Mouse (Mus musculus): ENCODE data around the gene Fbxl18. TPM values are rescaled to one million over a fixed set of nuclear protein-coding genes. Genes with fewer than 3 reads are reported as not detected.
A peak's percentile ranks its signal among the peaks of the same experiment; 100 is the strongest.

Gene Fbxl18
- polyA plus RNA-seq, 1 experiment from 2014 or later, result 10.3 TPM

DNA sequence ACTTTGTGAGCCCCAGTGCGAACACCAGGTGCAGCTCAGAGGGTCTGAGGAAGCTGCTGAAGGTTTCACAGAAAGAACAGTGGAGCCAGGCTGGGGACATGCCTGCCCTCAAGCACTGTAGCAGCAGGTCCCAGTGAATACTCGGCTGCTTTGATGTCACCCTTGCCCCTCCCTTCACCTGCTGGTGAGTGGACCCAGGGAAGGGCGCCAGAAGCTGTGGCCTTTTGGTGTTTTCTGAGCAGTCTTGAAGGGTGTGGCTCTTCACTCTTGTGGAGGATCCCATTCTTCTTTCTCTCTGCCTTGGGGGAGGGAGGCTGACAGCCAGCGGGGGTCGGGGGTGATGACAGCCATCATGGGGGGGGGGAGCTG is 43.6 kb downstream of the Fbxl18 start:
- Histone ChIP-seq H3K27me3 (replicated peaks; ENCODE audit: control insufficient read depth, insufficient read depth, low read length) (no peaks in the 10 kb centered on the region), H3K9ac (ENCODE audit: low read length) (no peak overlapping the region), H3K4me3 (ENCODE audit: low read depth, low read length) (no peak overlapping the region), H3K27ac (ENCODE audit: low read depth) (no peak overlapping the region), H3K4me2 (ENCODE audit: low read length) (no peak overlapping the region), H3K36me3 (ENCODE audit: control insufficient read depth, insufficient read depth, low read length) (no peaks in the 10 kb centered on the region), H3K4me1 (replicated peaks; ENCODE audit: control insufficient read depth, insufficient read depth, low read length) (no peaks in the 10 kb centered on the region), H3K9me3 (ENCODE audit: control insufficient read depth, low read length) (no peaks in the 10 kb centered on the region)
- ATAC-seq (replicated peaks; ENCODE audit: low FRiP score, low TSS enrichment, low read depth) (no peak), DNase-seq (ENCODE audit: low spot score) (no peak)
- WGBS, result 54% methylated on average over 5 of the region's 5 CpGs

DNA sequence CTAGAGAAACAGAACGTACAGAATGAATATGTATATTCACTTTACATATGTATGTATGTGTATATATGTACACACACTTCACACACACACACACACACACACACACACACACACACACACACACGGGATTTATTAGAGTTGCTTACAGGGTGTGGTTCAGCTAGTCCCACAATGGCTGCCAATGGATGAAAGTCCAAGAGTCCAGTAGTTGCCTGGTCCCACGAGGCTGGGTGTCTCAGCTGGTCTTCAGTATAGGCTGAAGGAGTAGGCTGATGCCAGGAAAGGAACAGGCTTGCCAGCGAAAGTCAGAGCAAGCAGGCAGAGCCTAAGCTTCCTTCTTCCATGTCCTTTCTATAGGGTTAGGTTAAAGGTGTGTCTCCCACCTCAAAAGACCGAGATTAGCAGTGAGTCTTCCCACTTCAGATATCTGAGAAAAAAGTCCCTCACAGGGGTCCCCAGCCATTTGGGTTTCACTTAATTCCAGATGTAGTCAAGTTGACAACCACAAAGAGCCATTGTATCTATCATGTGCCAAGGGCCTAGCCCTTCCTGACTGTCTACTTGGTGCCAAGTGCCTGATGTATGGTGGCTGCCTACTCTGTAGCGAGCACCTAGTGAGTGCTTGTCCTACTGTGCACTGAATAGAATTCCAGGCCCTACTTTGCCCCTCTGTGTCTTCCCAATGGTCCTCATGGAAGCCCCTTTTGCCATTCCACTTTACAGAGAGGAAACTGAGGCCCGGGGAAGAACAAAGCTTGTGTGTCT is 44.1 kb downstream of the Fbxl18 start:
- WGBS, result 78% methylated on average over 7 of the region's 7 CpGs
- Histone ChIP-seq H3K36me3 (ENCODE audit: control insufficient read depth, insufficient read depth, low read length) (no peaks in the 10 kb centered on the region), H3K27me3 (replicated peaks; ENCODE audit: control insufficient read depth, insufficient read depth, low read length) (no peaks in the 10 kb centered on the region), H3K27ac (ENCODE audit: low read depth) (no peak overlapping the region), H3K9me3 (ENCODE audit: control insufficient read depth, low read length) (no peaks in the 10 kb centered on the region), H3K4me3 (ENCODE audit: low read depth, low read length) (no peak overlapping the region), H3K9ac (ENCODE audit: low read length) (no peak overlapping the region), H3K4me1 (replicated peaks; ENCODE audit: control insufficient read depth, insufficient read depth, low read length) (no peaks in the 10 kb centered on the region), H3K4me2 (ENCODE audit: low read length) (no peak overlapping the region)
- DNase-seq (ENCODE audit: low spot score) (no peak), ATAC-seq (replicated peaks; ENCODE audit: low FRiP score, low TSS enrichment, low read depth) (no peak)

DNA sequence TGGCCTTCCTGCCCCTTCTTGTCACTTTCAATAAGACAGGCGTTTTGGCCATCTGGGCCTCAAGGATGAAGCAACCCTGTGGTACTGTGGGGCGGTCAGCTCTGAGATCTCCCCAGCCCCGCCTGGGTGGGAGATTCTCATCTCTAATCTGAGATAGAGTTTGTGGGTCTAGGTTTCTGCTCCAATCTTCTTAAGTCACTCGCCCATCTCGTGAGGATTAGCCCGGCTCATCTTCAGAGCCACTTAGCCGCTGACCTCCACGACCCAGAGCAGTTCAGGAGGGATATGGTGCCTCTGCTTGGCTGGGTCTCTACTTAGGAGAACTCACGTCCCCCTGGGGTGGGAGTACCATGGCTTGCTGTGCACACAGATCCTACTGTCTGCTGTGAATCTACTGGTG is 44.7 kb downstream of the Fbxl18 start:
- ATAC-seq (replicated peaks; ENCODE audit: low FRiP score, low TSS enrichment, low read depth), result no peak
- no peaks in the 10 kb centered on the region for H3K4me1 ChIP-seq (replicated peaks; ENCODE audit: control insufficient read depth, insufficient read depth, low read length)
- no peaks in the 10 kb centered on the region for H3K9me3 ChIP-seq (ENCODE audit: control insufficient read depth, low read length)
- H3K36me3 ChIP-seq (ENCODE audit: control insufficient read depth, insufficient read depth, low read length), result no peaks in the 10 kb centered on the region
- H3K9ac ChIP-seq (ENCODE audit: low read length), result no peak overlapping the region
- DNase-seq (ENCODE audit: low spot score), result no peak
- no peak overlapping the region for H3K4me2 ChIP-seq (ENCODE audit: low read length)
- 65% methylated on average over 9 of the region's 9 CpGs for WGBS
- no peak overlapping the region for H3K27ac ChIP-seq (ENCODE audit: low read depth)
- H3K27me3 ChIP-seq (replicated peaks; ENCODE audit: control insufficient read depth, insufficient read depth, low read length), result no peaks in the 10 kb centered on the region
- no peak overlapping the region for H3K4me3 ChIP-seq (ENCODE audit: low read depth, low read length)

DNA sequence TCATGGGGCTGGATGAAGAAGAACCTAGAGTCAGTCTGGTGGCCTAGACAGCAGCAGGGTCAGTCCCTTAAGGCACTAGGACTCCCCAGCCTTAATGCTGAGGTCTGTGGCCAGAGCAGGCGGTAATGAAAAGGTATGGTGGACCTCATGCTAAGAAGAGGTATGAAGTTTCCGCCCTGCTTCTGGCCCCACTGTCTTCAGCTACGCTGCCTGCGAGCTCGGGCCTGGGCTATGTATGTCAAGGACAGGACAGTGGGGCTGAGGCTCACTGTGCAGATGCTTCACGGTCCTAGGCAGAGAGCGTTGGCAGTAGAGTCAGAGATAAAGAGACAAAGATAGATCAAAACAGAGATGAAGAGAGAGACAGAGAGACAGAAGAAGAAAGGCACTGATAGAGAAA is 46.3 kb downstream of the Fbxl18 start:
- Histone ChIP-seq H3K36me3 (ENCODE audit: control insufficient read depth, insufficient read depth, low read length) (no peaks in the 10 kb centered on the region), H3K27me3 (replicated peaks; ENCODE audit: control insufficient read depth, insufficient read depth, low read length) (no peaks in the 10 kb centered on the region), H3K9ac (ENCODE audit: low read length) (no peak overlapping the region), H3K9me3 (ENCODE audit: control insufficient read depth, low read length) (no peaks in the 10 kb centered on the region), H3K4me2 (ENCODE audit: low read length) (no peak overlapping the region), H3K4me1 (replicated peaks; ENCODE audit: control insufficient read depth, insufficient read depth, low read length) (no peaks in the 10 kb centered on the region), H3K4me3 (ENCODE audit: low read depth, low read length) (no peak overlapping the region), H3K27ac (ENCODE audit: low read depth) (no peak overlapping the region)
- ATAC-seq (replicated peaks; ENCODE audit: low FRiP score, low TSS enrichment, low read depth) (no peak), DNase-seq (ENCODE audit: low spot score) (no peak)
- 95% methylated on average over 7 of the region's 7 CpGs for WGBS

DNA sequence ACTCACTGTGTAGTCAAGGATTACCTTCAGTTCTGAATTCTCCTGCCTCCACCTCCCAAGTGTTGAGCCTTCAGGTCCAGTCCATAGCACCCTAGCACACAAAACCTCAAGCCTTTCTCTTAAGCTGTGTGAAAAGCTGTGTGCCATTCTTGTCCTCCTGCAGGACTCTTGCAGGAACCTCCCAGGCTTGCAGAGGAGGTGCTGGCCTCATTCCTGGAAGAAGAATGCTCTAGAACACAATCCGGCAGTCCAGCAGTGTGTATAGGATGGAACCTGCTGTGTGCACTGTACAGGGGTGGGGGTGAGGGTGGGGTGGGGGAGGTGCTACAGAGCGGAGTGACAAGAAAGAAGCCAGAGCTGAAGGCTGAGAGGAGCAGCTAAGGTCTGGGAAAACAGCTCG is 47.1 kb downstream of the Fbxl18 start:
- H3K4me1 ChIP-seq (replicated peaks; ENCODE audit: control insufficient read depth, insufficient read depth, low read length), result no peaks in the 10 kb centered on the region
- ATAC-seq (replicated peaks; ENCODE audit: low FRiP score, low TSS enrichment, low read depth), result no peak
- H3K27ac ChIP-seq (ENCODE audit: low read depth), result no peak overlapping the region
- H3K36me3 ChIP-seq (ENCODE audit: control insufficient read depth, insufficient read depth, low read length), result no peaks in the 10 kb centered on the region
- no peaks in the 10 kb centered on the region for H3K27me3 ChIP-seq (replicated peaks; ENCODE audit: control insufficient read depth, insufficient read depth, low read length)
- no peaks in the 10 kb centered on the region for H3K9me3 ChIP-seq (ENCODE audit: control insufficient read depth, low read length)
- no peak overlapping the region for H3K4me3 ChIP-seq (ENCODE audit: low read depth, low read length)
- no peak overlapping the region for H3K9ac ChIP-seq (ENCODE audit: low read length)
- WGBS, result 43% methylated on average over 3 of the region's 3 CpGs
- H3K4me2 ChIP-seq (ENCODE audit: low read length), result no peak overlapping the region
- DNase-seq (ENCODE audit: low spot score), result no peak

GRCm38 (mm10) chr5:142844467-142844866 is 50.8 kb downstream of the Fbxl18 start:
- no peak overlapping the region for H3K4me3 ChIP-seq (ENCODE audit: low read depth, low read length)
- no peak overlapping the region for H3K4me2 ChIP-seq (ENCODE audit: low read length)
- H3K36me3 ChIP-seq (ENCODE audit: control insufficient read depth, insufficient read depth, low read length), result no peaks in the 10 kb centered on the region
- 64% methylated on average over 8 of the region's 8 CpGs for WGBS
- H3K9ac ChIP-seq (ENCODE audit: low read length), result no peak overlapping the region
- no peaks in the 10 kb centered on the region for H3K4me1 ChIP-seq (replicated peaks; ENCODE audit: control insufficient read depth, insufficient read depth, low read length)
- no peak for DNase-seq (ENCODE audit: low spot score)
- no peak for ATAC-seq (replicated peaks; ENCODE audit: low FRiP score, low TSS enrichment, low read depth)
- H3K27me3 ChIP-seq (replicated peaks; ENCODE audit: control insufficient read depth, insufficient read depth, low read length), result no peaks in the 10 kb centered on the region
- H3K9me3 ChIP-seq (ENCODE audit: control insufficient read depth, low read length), result no peaks in the 10 kb centered on the region
- H3K27ac ChIP-seq (ENCODE audit: low read depth), result no peak overlapping the region

GRCm38 (mm10) chr5:142842137-142842642 is 53.0 kb downstream of the Fbxl18 start:
- no peak overlapping the region for H3K27ac ChIP-seq (ENCODE audit: low read depth)
- H3K4me1 ChIP-seq (replicated peaks; ENCODE audit: control insufficient read depth, insufficient read depth, low read length), result no peaks in the 10 kb centered on the region
- no peaks in the 10 kb centered on the region for H3K9me3 ChIP-seq (ENCODE audit: control insufficient read depth, low read length)
- H3K4me3 ChIP-seq (ENCODE audit: low read depth, low read length), result no peak overlapping the region
- DNase-seq (ENCODE audit: low spot score) (peak; percentile 68), ATAC-seq (replicated peaks; ENCODE audit: low FRiP score, low TSS enrichment, low read depth) (0 out of 2 replicates have a peak, but pooled peaks have one; percentile 25)
- H3K4me2 ChIP-seq (ENCODE audit: low read length), result no peak overlapping the region
- no peak overlapping the region for H3K9ac ChIP-seq (ENCODE audit: low read length)
- H3K27me3 ChIP-seq (replicated peaks; ENCODE audit: control insufficient read depth, insufficient read depth, low read length), result no peaks in the 10 kb centered on the region
- WGBS, result 29% methylated on average over 7 of the region's 7 CpGs
- H3K36me3 ChIP-seq (ENCODE audit: control insufficient read depth, insufficient read depth, low read length), result no peaks in the 10 kb centered on the region

DNA sequence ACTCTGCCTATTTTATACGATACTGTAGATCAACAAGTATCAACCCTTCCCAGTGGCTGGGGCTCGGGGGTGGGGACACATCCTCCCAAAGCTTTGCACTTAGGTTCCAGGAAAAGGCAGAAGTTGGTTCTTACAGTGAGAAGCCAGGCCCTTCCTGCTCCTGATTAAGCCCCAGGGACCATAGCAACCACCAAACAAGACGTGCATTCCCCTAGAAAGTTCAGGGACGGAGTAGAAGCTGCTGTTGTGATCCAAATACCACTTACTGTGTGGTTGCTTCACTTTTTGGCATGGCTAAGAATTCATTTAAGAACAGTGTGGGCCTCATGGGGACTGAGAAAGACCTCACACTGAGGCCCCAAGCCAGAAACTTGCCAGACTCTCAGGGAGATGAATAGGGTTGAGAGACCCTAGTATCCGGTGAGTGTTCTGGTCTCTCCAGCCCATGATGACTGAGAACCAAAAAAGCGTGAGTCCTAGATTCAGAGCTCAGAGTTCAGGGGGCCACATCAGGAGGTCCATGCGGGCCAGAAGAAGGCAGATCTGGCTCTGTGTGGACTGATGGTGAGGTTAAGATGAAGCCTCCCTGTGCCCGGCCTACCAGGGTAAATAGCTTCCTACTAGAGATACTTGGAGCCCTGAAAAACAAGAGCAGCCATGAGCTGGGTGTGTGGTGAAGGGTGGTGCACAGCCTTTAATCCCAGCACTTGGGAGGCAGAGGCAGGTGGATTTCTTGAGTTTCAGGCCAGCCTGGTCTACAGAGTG is 53.7 kb downstream of the Fbxl18 start:
- 0 out of 2 replicates have a peak overlapping the region, but pooled peaks have one; percentile 11 for H3K27ac ChIP-seq (ENCODE audit: low read depth)

More for the DNA sequence above, 53.7 kb downstream of the Fbxl18 start:
- Histone ChIP-seq H3K9me3 (ENCODE audit: control insufficient read depth, low read length) (no peaks in the 10 kb centered on the region), H3K4me3 (ENCODE audit: low read depth, low read length) (no peak overlapping the region), H3K9ac (ENCODE audit: low read length) (0 out of 2 replicates have a peak overlapping the region, but pooled peaks have one; percentile 7), H3K4me2 (ENCODE audit: low read length) (no peak overlapping the region), H3K27me3 (replicated peaks; ENCODE audit: control insufficient read depth, insufficient read depth, low read length) (no peaks in the 10 kb centered on the region), H3K4me1 (replicated peaks; ENCODE audit: control insufficient read depth, insufficient read depth, low read length) (no peaks in the 10 kb centered on the region), H3K36me3 (ENCODE audit: control insufficient read depth, insufficient read depth, low read length) (no peaks in the 10 kb centered on the region)
- DNase-seq (ENCODE audit: low spot score), result no peak
- ATAC-seq (replicated peaks; ENCODE audit: low FRiP score, low TSS enrichment, low read depth), result no peak
- 72% methylated on average over 8 of the region's 8 CpGs for WGBS

All from intestine, embryonic 14.5 days (tissue).